Mouse (Mus musculus) midbrain, embryonic 11.5 days (tissue): ENCODE data around the gene Tuba1c. TPM values are rescaled to one million over a fixed set of nuclear protein-coding genes. Genes with fewer than 3 reads are reported as not detected.

ENCODE experiments used
- ATAC-seq: fragments of 200-750 bp; cut with Nextera tagmentation; 2 replicates; pipeline ENCODE4 v1.8.0; 2017; ENCODE audit warnings: moderate TSS enrichment, moderate library complexity; ENCODE audit not compliant: low FRiP score
- DNase-seq: peaks from one replicate; pipeline ENCODE4 v3.0.0; 2015; ENCODE audit warnings: low spot score; ENCODE audit errors: missing footprints
- H3K27ac ChIP-seq: fragments of 300-500 bp; sonication (generic); 2 replicates; pipeline ENCODE4 v1.5.1; 2014; ENCODE audit warnings: low read depth, low read length
- H3K27me3 ChIP-seq: fragments of 300-500 bp; sonication (generic); 2 replicates; pipeline ENCODE4 v1.6.1; 2014; ENCODE audit warnings: mild to moderate bottlenecking, low read length, moderate library complexity, mixed read lengths; ENCODE audit not compliant: control insufficient read depth, insufficient read depth
- H3K36me3 ChIP-seq: fragments of 300-500 bp; sonication (generic); 2 replicates; pipeline ENCODE4 v1.6.1; 2014; ENCODE audit warnings: mild to moderate bottlenecking, low read length, moderate library complexity, mixed read lengths; ENCODE audit not compliant: control insufficient read depth, insufficient read depth
- H3K4me1 ChIP-seq: fragments of 300-500 bp; sonication (generic); 2 replicates; pipeline ENCODE4 v1.6.1; 2014; ENCODE audit warnings: low read length; ENCODE audit not compliant: control insufficient read depth, insufficient read depth
- H3K4me2 ChIP-seq: fragments of 300-500 bp; sonication (generic); 2 replicates; pipeline ENCODE4 v1.6.1; 2014; ENCODE audit warnings: mild to moderate bottlenecking, moderate library complexity
- H3K4me3 ChIP-seq: fragments of 300-500 bp; sonication (generic); 2 replicates; pipeline ENCODE4 v1.5.1; 2014; ENCODE audit warnings: low read depth, low read length
- H3K9ac ChIP-seq: fragments of 300-500 bp; sonication (generic); 2 replicates; pipeline ENCODE4 v1.6.1; 2014; ENCODE audit warnings: low read length
- H3K9me3 ChIP-seq: fragments of 300-500 bp; sonication (generic); 2 replicates; pipeline ENCODE4 v1.6.1; 2016; ENCODE audit warnings: low read length; ENCODE audit not compliant: control insufficient read depth
- WGBS: fragments of 180-500 bp; shearing (Covaris S2); extraction: QIAGEN DNeasy Blood & Tissue Kit; methylation state at CpG from one replicate; pipeline ENCODE4 v1.1.7; 2014; 5-methylcytosine and 5-hydroxymethylcytosine counted together
- polyA plus RNA-seq: library from polyadenylated mRNA; unstranded; fragments of >200 nt; fragmentation: Nextera tagmentation; extraction: Ambion mirVana; gene quantifications from 2 replicates; pipeline ENCODE4 v1.2.1, GENCODE M21; 2014

The Tuba1c gene
- polyA plus RNA-seq, 1 experiment from 2014 or later, result 106 TPM

DNA sequence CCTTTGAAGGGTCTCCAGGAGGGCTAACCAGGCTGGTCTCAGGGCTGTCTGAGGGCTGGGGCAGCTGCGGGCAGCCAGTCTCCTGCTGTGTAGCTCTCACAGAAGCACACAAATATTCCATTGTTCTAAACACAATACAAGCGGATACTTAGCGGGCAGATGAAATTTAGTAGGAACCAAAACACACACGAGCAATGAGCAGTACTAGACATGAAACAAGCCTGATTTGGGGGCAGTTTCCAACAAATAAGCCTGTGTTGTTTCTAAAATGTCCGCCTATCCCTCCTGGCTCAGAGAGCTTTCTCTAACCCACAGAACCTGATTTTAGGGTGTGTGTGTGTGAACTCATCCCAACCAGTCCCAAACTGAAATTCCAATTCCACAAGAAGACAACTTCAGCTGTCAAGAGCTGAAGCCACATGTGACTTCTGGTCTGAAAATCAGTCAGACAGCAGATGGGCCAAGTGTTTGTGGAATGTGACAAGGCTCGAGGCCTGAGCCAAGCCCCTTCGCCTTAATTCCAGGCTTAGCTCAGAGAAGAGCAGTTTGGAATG lies 42.5 kb upstream of the Tuba1c start:
- peaks cover 80% of the 10 kb centered on the region for H3K4me1 ChIP-seq
- 3% methylated on average over 7 of the region's 7 CpGs for WGBS
- no peaks in the 10 kb centered on the region for H3K27me3 ChIP-seq
- peak overlapping the region; percentile 76 for H3K4me2 ChIP-seq
- no peaks in the 10 kb centered on the region; the same call in 1 of the 2 replicates for H3K36me3 ChIP-seq
- peak; percentile 95 for DNase-seq
- H3K9me3 ChIP-seq, result no peaks in the 10 kb centered on the region
- peak overlapping the region; percentile 48 for H3K9ac ChIP-seq
- peak; percentile 47 for ATAC-seq
- peak overlapping the region; percentile 48 for H3K4me3 ChIP-seq
- H3K27ac ChIP-seq, result peak overlapping the region; percentile 98

DNA sequence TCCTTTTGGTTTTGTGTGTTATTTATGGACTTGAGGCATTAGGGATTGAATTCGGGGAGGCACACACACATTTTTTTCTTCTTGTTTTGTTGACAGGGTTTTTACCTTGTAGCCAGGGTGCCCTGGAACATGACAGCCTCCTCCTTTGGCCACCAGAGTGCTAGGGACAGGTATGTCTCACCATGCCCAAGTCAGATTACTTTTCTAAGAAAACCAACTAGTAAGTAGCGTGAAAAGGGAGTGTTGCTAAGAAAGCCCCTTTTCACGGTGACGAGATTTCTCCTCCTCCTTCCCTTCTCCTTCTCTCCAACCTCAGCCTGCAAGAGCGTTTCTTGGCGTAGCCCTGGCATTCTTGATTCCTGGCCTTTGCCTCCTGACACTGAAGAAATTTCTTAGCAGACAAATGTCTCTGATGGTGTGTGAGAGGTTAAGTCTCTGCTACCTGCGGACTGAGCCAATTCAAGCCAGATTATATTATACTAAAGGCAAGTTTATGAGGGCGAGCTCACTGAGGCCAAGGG lies 42.0 kb upstream of the Tuba1c start:
- Histone ChIP-seq H3K36me3 (no peaks in the 10 kb centered on the region; the same call in 1 of the 2 replicates), H3K4me3 (peak overlapping the region; percentile 5; the same call in 1 of the 2 replicates), H3K9me3 (no peaks in the 10 kb centered on the region), H3K4me2 (peak overlapping the region; percentile 76), H3K9ac (peak overlapping the region; percentile 48), H3K27me3 (no peaks in the 10 kb centered on the region), H3K4me1 (peaks cover 81% of the 10 kb centered on the region), H3K27ac (peak overlapping the region; percentile 98)
- 14% methylated on average over 8 of the region's 8 CpGs for WGBS
- ATAC-seq (no peak), DNase-seq (peak; percentile 83)

DNA sequence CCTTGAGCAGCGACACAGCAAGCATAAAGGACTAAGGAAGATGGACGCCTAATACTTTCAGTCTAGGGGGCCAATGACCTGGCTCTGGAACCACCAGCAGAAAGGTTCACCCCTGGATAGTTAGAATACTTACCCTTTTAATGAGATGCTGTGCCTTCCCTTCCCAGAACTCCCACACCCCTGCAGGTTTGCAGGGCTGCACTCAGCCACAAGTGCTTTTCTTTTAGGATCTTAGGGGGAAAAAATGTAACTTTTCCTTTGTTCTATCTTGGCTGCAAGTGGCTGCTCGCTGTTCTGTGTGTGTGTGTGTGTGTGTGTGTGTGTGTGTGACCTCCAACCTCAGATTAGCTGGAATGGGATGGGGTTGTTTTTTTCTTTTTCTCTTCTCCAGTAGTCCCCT lies 40.9 kb upstream of the Tuba1c start:
- DNase-seq (peak; percentile 85), ATAC-seq (no peak)
- Histone ChIP-seq H3K4me2 (no peak overlapping the region), H3K36me3 (no peaks in the 10 kb centered on the region; the same call in 1 of the 2 replicates), H3K27ac (peak overlapping the region; percentile 22), H3K4me1 (peaks cover 78% of the 10 kb centered on the region), H3K4me3 (no peak overlapping the region), H3K9me3 (no peaks in the 10 kb centered on the region), H3K9ac (no peak overlapping the region), H3K27me3 (no peaks in the 10 kb centered on the region)
- 54% methylated on average over 3 of the region's 3 CpGs for WGBS

DNA sequence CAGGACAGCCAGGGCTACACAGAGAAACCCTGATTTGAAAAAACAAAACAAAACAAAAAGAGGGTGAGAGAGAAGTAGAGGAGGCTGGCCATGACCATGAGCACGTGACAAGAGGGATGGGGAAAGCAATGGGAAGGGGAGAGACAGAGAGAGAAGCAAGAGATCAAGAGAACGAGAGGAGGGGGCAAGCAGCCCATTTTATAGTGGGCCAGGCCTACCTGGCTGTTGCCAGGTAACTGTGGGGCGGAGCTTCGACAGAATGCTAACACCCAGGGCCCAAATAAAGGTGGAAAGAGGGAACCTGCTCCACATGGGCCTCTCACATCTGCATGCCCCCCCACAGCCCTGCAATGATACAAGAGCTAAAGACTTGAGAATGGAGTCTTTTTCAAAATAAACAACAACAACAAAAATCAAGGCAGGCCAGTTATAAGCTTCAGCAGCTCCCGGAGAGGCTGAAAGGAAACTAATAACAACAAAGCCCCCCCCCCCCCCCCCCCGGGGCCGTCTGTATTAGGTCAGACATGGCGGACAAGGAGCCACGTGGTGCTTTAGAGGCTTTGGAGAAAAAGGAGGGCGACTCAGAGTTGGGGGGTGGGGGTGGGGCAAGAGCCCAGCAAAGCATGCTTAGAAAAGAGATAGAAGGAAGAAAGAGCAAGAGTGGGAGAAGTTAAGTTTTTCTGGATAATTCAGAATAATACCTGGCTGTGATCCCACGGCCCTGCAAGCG lies 39.8 kb upstream of the Tuba1c start:
- Histone ChIP-seq H3K4me3 (no peak overlapping the region), H3K9ac (peak overlapping the region; percentile 71; the same call in 1 of the 2 replicates), H3K36me3 (no peaks in the 10 kb centered on the region; the same call in 1 of the 2 replicates), H3K4me2 (peak overlapping the region; percentile 53), H3K9me3 (no peaks in the 10 kb centered on the region), H3K27ac (peak overlapping the region; percentile 67), H3K27me3 (no peaks in the 10 kb centered on the region), H3K4me1 (peaks cover 78% of the 10 kb centered on the region)
- ATAC-seq, result no peak
- 26% methylated on average over 10 of the region's 12 CpGs for whole genome bisulfite sequencing
- peak; percentile 93 for DNase-seq

DNA sequence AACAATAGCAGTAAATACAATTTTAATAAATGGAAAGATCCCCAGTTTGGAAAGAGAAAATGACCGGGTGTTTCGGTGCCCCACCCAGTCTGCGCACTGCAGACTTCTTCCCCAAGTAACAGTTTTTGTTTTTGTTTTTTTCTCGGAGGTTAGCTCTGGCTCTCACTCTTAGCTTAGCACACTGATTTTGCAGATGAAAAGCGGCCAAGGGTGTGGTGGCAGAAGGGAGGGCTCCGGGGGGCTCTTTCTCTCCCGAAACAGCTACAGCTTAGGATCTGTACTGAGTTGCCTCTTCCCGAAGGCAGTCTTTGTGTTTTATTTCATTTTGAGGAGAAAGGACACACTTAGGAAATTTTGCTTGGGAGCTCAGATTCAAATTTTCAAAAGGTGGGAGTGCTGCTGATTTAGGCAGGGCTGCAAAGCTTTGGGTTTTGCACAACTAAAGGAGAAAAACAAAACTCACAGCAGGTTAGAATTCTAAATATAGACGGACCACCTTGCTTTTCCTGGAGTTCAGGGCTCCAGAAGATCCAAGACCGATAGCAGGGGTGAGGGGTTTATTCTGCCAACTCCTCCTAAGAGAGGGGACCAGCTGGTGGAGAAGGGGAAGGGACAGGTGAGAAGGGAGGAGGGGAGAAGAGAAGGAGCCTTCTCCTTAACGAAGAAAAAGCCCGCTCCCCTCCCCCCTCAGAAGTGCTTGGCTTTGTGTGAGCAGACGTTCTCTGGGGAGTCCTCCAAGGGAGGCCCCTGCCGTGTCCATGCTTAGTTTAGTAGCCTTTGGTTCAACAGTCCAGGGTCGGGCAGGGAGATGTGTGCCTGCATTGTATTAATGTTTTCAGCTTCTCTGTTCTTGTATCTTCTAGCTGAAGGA lies 38.8 kb upstream of the Tuba1c start:
- Histone ChIP-seq H3K4me1 (peaks cover 73% of the 10 kb centered on the region), H3K4me2 (peak overlapping the region; percentile 53), H3K9ac (peak overlapping the region; percentile 71)

DNA sequence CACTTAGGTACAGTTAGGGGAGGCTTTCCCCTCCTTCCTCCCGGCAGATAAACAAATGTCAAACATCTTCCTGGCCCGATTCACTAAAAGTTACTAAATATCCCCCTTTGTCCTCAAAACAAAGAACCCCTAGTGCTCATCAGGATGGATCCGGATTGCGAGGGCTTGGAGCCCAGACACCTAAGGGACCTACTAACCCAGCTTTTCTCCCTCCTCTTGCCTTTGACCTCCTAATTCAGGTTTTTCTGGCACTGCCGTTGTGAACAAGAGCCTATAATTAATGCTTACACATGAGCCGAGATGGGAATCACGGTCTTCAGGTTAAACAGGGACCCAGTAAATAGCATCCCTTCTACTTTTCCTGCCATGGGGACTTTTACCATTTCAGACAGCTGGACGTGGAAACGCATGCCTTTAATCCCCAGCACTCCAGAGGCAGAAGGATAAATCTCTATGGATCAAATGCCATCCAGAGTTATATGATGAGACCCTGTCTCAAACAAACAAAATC lies 38.1 kb upstream of the Tuba1c start:
- peak overlapping the region; percentile 67 for H3K27ac ChIP-seq
- peak; percentile 89 for DNase-seq
- 6% methylated on average over 9 of the region's 9 CpGs for WGBS

More for the DNA sequence above, 38.8 kb upstream of the Tuba1c start:
- no peaks in the 10 kb centered on the region for H3K9me3 ChIP-seq
- H3K36me3 ChIP-seq, result no peaks in the 10 kb centered on the region; the same call in 1 of the 2 replicates
- H3K27me3 ChIP-seq, result no peaks in the 10 kb centered on the region
- ATAC-seq (peak; percentile 46), DNase-seq (peak; percentile 95)
- peak overlapping the region; percentile 67 for H3K27ac ChIP-seq
- WGBS, result 9% methylated on average over 15 of the region's 15 CpGs
- H3K4me3 ChIP-seq, result peak overlapping the region; percentile 4; the same call in 1 of the 2 replicates

DNA sequence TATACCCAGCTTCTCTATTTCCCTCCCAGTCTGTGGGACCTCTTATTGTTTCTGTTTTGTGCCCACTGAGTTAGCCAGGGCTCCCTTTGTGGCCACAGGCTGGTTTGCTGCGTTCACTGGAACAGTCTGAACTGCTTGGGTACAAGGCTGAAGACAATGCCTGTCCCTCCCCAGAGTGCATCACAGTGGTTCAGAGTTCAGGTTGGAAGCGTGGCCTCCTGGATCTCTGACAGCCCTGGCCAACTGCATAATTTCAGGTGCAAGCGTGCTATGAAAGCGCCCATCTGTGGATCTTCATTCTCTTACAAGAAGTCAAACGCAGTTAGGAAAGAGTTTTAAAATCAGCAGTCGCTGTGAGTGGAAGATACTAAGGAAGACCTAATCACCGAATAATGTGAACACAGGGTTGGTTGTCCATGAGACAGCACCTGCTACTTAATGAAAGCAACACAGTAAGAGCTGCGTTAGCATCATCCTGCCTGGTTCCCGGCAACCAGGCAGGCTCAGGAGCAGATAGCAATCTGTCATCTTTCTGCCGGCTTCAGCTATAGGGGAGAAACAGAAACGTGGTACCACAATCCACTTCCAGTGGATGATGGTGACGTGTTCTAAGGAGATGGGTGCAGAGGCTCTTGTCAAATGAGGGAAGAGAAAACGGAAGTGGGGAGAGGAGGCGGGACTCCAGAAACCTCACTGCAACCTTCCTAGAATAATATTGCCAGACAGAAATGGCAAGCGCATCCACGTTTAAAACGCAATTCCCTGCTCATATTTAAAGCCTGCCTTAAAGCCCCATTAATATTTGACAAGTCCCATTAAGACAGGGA lies 37.4 kb upstream of the Tuba1c start:
- Histone ChIP-seq H3K4me1 (peaks cover 61% of the 10 kb centered on the region), H3K9me3 (no peaks in the 10 kb centered on the region), H3K9ac (peak overlapping the region; percentile 71), H3K36me3 (no peaks in the 10 kb centered on the region; the same call in 1 of the 2 replicates), H3K4me2 (peak overlapping the region; percentile 53), H3K4me3 (peak overlapping the region; percentile 33; the same call in 1 of the 2 replicates), H3K27ac (peak overlapping the region; percentile 67), H3K27me3 (no peaks in the 10 kb centered on the region)
- no peak for ATAC-seq
- DNase-seq, result peak; percentile 91
- 27% methylated on average over 17 of the region's 17 CpGs for WGBS

More for the DNA sequence above, 38.1 kb upstream of the Tuba1c start:
- H3K27me3 ChIP-seq, result no peaks in the 10 kb centered on the region
- H3K4me2 ChIP-seq, result peak overlapping the region; percentile 53
- no peaks in the 10 kb centered on the region; the same call in 1 of the 2 replicates for H3K36me3 ChIP-seq
- H3K4me1 ChIP-seq, result peaks cover 68% of the 10 kb centered on the region
- H3K9ac ChIP-seq, result peak overlapping the region; percentile 71
- H3K4me3 ChIP-seq, result peak overlapping the region; percentile 1; the same call in 1 of the 2 replicates
- no peak for ATAC-seq
- no peaks in the 10 kb centered on the region for H3K9me3 ChIP-seq
